Mouse (Mus musculus) hindbrain, embryonic 14.5 days (tissue): ENCODE data around the gene Galnt15. TPM values are rescaled to one million over a fixed set of nuclear protein-coding genes. Genes with fewer than 3 reads are reported as not detected.
"Not testable (repeated sequence)": the region's sequence is repeated elsewhere in the genome, so short reads cannot be mapped to it uniquely, and the experiment has no call there.

Source experiments
- ATAC-seq: fragments of 200-750 bp; cut with Nextera tagmentation; 2 replicates; pipeline ENCODE4 v1.8.0; 2017; ENCODE audit warnings: moderate number of reproducible peaks, mild to moderate bottlenecking, moderate TSS enrichment, moderate library complexity; ENCODE audit not compliant: low FRiP score
- DNase-seq: peaks from one replicate; pipeline ENCODE4 v3.0.0-alpha.2; 2015; ENCODE audit warnings: low spot score
- H3K27ac ChIP-seq: fragments of 300-500 bp; sonication (generic); 2 replicates; pipeline ENCODE4 v1.5.1; 2014; ENCODE audit warnings: mild to moderate bottlenecking, moderate library complexity
- H3K27me3 ChIP-seq: fragments of 300-500 bp; sonication (generic); 2 replicates; pipeline ENCODE4 v1.6.1; 2014; ENCODE audit warnings: mild to moderate bottlenecking, low read length, mixed read lengths; ENCODE audit not compliant: control insufficient read depth, insufficient read depth
- H3K36me3 ChIP-seq: fragments of 300-500 bp; sonication (generic); replicated peaks from 2 replicates; pipeline ENCODE4 v1.6.1; 2014; ENCODE audit not compliant: control insufficient read depth, insufficient read depth
- H3K4me1 ChIP-seq: fragments of 300-500 bp; sonication (generic); replicated peaks from 2 replicates; pipeline ENCODE4 v1.6.1; 2014; ENCODE audit warnings: antibody characterized with exemption, low read length, mixed read lengths; ENCODE audit not compliant: control insufficient read depth, insufficient read depth
- H3K4me2 ChIP-seq: fragments of 300-500 bp; sonication (generic); replicated peaks from 2 replicates; pipeline ENCODE4 v1.6.1; 2014; ENCODE audit warnings: mild to moderate bottlenecking, moderate library complexity
- H3K4me3 ChIP-seq: fragments of 300-500 bp; sonication (generic); replicated peaks from 2 replicates; pipeline ENCODE4 v1.5.1; 2014; ENCODE audit warnings: mild to moderate bottlenecking, low read length
- H3K9ac ChIP-seq: fragments of 300-500 bp; sonication (generic); 2 replicates; pipeline ENCODE4 v1.6.1; 2014
- H3K9me3 ChIP-seq: fragments of 300-500 bp; sonication (generic); 2 replicates; pipeline ENCODE4 v1.6.1; 2016; ENCODE audit warnings: low read length; ENCODE audit not compliant: control insufficient read depth
- WGBS: fragments of 180-500 bp; shearing (Covaris S2); extraction: QIAGEN DNeasy Blood & Tissue Kit; methylation state at CpG from one replicate; pipeline ENCODE4 v1.1.7; 2014; 5-methylcytosine and 5-hydroxymethylcytosine counted together
- polyA plus RNA-seq: library from polyadenylated mRNA; unstranded; fragments of >200 nt; fragmentation: Nextera tagmentation; extraction: Ambion mirVana; gene quantifications from 2 replicates; pipeline ENCODE4 v1.2.1, GENCODE M21; 2014

The Galnt15 gene
- polyA plus RNA-seq, 1 experiment from 2014 or later: 0.47 TPM

GRCm38 (mm10) chr14:32081026-32081425 lies 52.2 kb downstream of the Galnt15 start:
- 87% methylated on average over 10 of the region's 10 CpGs for WGBS
- Histone ChIP-seq H3K27me3 (no peaks in the 10 kb centered on the region), H3K4me3 (no peak overlapping the region), H3K4me1 (peaks cover 5% of the 10 kb centered on the region; the same call in 1 of the 2 replicates), H3K4me2 (no peak overlapping the region), H3K36me3 (peaks cover 31% of the 10 kb centered on the region), H3K9me3 (no peaks in the 10 kb centered on the region), H3K9ac (no peak overlapping the region), H3K27ac (no peak overlapping the region)
- DNase-seq (no peak), ATAC-seq (no peak)

- Histone ChIP-seq H3K4me2 (no peak overlapping the region), H3K9ac (no peak overlapping the region), H3K4me1 (peaks cover 12% of the 10 kb centered on the region), H3K27ac (no peak overlapping the region), H3K36me3 (peaks cover 31% of the 10 kb centered on the region), H3K27me3 (no peaks in the 10 kb centered on the region), H3K9me3 (no peaks in the 10 kb centered on the region), H3K4me3 (no peak overlapping the region)
- 94% methylated on average over 6 of the region's 6 CpGs for WGBS
- no peak for DNase-seq
- ATAC-seq: no peak
Observed at GRCm38 (mm10) chr14:32082891-32083290, 54.1 kb downstream of the Galnt15 start.

GRCm38 (mm10) chr14:32083466-32083865 lies 54.7 kb downstream of the Galnt15 start:
- Histone ChIP-seq H3K4me1 (peaks cover 12% of the 10 kb centered on the region), H3K4me2 (no peak overlapping the region), H3K36me3 (peaks cover 31% of the 10 kb centered on the region), H3K9ac (no peak overlapping the region), H3K9me3 (no peaks in the 10 kb centered on the region), H3K27me3 (no peaks in the 10 kb centered on the region), H3K4me3 (no peak overlapping the region), H3K27ac (no peak overlapping the region)
- ATAC-seq (no peak), DNase-seq (no peak)
- 97% methylated on average over 2 of the region's 2 CpGs for whole genome bisulfite sequencing

GRCm38 (mm10) chr14:32084761-32085485 lies 56.1 kb downstream of the Galnt15 start, which contains the start of gene Oxnad1:
TSS of gene Oxnad1 (plus strand) at chr14:32085374.
- peak within 1 kb of the TSS; percentile 54 for H3K4me3 ChIP-seq
- peak within 1 kb of the TSS; percentile 73 for H3K4me2 ChIP-seq
- peak; percentile 85 for DNase-seq
- peaks cover 12% of the 10 kb centered on the region for H3K4me1 ChIP-seq
- H3K9me3 ChIP-seq: no peaks in the 10 kb centered on the region
- 4% methylated on average over 22 of the region's 22 CpGs for WGBS
- ATAC-seq: peak; percentile 97
- H3K27ac ChIP-seq: peak within 1 kb of the TSS; percentile 81
- H3K9ac ChIP-seq: peak within 1 kb of the TSS; percentile 74
- H3K36me3 ChIP-seq: peaks cover 28% of the 10 kb centered on the region
- H3K27me3 ChIP-seq: no peaks in the 10 kb centered on the region

- H3K4me3 ChIP-seq: peak within 1 kb of the TSS; percentile 54
- peak within 1 kb of the TSS; percentile 73 for H3K4me2 ChIP-seq
- ATAC-seq (peak; percentile 97), DNase-seq (peak; percentile 97)
- no peaks in the 10 kb centered on the region for H3K27me3 ChIP-seq
- H3K27ac ChIP-seq: peak within 1 kb of the TSS; percentile 81
- H3K9ac ChIP-seq: peak within 1 kb of the TSS; percentile 74
- H3K9me3 ChIP-seq: no peaks in the 10 kb centered on the region
- WGBS: under 1% methylated on average over 43 of the region's 43 CpGs
- peaks cover 24% of the 10 kb centered on the region for H3K36me3 ChIP-seq
- peaks cover 12% of the 10 kb centered on the region for H3K4me1 ChIP-seq
Observed at GRCm38 (mm10) chr14:32085486-32086201, 56.9 kb downstream of the Galnt15 start, which contains the start of gene Dph3. TSS of gene Dph3 (minus strand) at chr14:32085729.

- no peak for ATAC-seq
Observed at GRCm38 (mm10) chr14:32086226-32086625, 57.4 kb downstream of the Galnt15 start.

GRCm38 (mm10) chr14:32087584-32088248 lies 58.9 kb downstream of the Galnt15 start:
- H3K4me3 ChIP-seq, H3K9me3 ChIP-seq, H3K27ac ChIP-seq, ATAC-seq, H3K27me3 ChIP-seq, DNase-seq, H3K9ac ChIP-seq, H3K4me2 ChIP-seq: not testable (repeated sequence)
- 94% methylated on average over 7 of the region's 7 CpGs for WGBS
- peaks cover 17% of the 10 kb centered on the region for H3K36me3 ChIP-seq
- peaks cover 12% of the 10 kb centered on the region for H3K4me1 ChIP-seq

More at GRCm38 (mm10) chr14:32086226-32086625, 57.4 kb downstream of the Galnt15 start:
- H3K9me3 ChIP-seq: no peaks in the 10 kb centered on the region
- H3K27ac ChIP-seq: peak overlapping the region; percentile 78; the same call in 1 of the 2 replicates
- H3K27me3 ChIP-seq: no peaks in the 10 kb centered on the region
- H3K4me1 ChIP-seq: peaks cover 12% of the 10 kb centered on the region
- peak overlapping the region; percentile 72 for H3K4me2 ChIP-seq
- WGBS: 26% methylated on average over 8 of the region's 8 CpGs
- no peak for DNase-seq
- peak overlapping the region; percentile 74 for H3K9ac ChIP-seq
- H3K4me3 ChIP-seq: peak overlapping the region; percentile 54
- peaks cover 18% of the 10 kb centered on the region for H3K36me3 ChIP-seq

- DNase-seq (no peak), ATAC-seq (no peak)
- H3K4me2 ChIP-seq: no peak overlapping the region
- peaks cover 47% of the 10 kb centered on the region for H3K36me3 ChIP-seq
- H3K4me1 ChIP-seq: peaks cover 6% of the 10 kb centered on the region
- no peaks in the 10 kb centered on the region for H3K9me3 ChIP-seq
- 82% methylated on average over 4 of the region's 4 CpGs for WGBS
- H3K4me3 ChIP-seq: no peak overlapping the region
- no peaks in the 10 kb centered on the region for H3K27me3 ChIP-seq
- H3K9ac ChIP-seq: no peak overlapping the region
- no peak overlapping the region for H3K27ac ChIP-seq
Observed at GRCm38 (mm10) chr14:32091124-32091523, 62.3 kb downstream of the Galnt15 start.

GRCm38 (mm10) chr14:32091704-32092103 lies 62.9 kb downstream of the Galnt15 start:
- DNase-seq (no peak), ATAC-seq (no peak)
- Histone ChIP-seq H3K4me1 (0 out of 2 replicates have a peak, but pooled peaks cover under 1% of the 10 kb centered on the region), H3K9me3 (no peaks in the 10 kb centered on the region), H3K27ac (no peak overlapping the region), H3K27me3 (no peaks in the 10 kb centered on the region), H3K9ac (no peak overlapping the region), H3K4me3 (no peak overlapping the region), H3K36me3 (peaks cover 52% of the 10 kb centered on the region), H3K4me2 (no peak overlapping the region)
- 89% methylated on average over 4 of the region's 4 CpGs for WGBS
